Mouse (Mus musculus): Measurements from ENCODE around the gene Tmem39a. TPM values are rescaled to one million over a fixed set of nuclear protein-coding genes. Genes with fewer than 3 reads are reported as not detected.
A peak's percentile ranks its signal among the peaks of the same experiment; 100 is the strongest.

The Tmem39a gene
- total and polyA plus RNA-seq, 3 experiments: 52.3 to 137 (median 61.9) TPM

DNA sequence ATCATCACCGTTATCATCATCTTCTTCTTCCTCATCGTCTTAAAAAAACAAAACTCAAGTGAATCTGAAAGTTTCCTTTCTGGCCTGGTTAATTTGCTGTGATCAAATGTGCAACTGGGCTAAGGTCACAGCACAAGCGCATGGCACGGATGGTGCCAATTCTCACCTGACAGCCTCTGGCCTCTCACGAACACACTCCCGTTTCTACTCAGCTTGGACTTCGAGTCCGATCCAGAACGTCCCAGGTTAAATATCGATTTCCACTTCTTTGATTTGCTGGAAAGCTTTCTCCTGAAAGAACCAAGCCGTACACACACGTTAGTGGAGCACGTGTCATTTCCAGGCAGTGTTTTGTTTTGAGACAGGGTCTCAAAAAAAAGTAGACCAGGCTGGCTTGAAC, 59.5 kb downstream of the Tmem39a start:
- H3K27me3 ChIP-seq (replicated peaks): no peaks in the 10 kb centered on the region
- dilution Hi-C loops (cut with MboI; ENCODE audit: extremely low pct_ligation_motif_present, extremely low pct_unique_long_range_greater_than_20kb, low sequenced_read_pairs): no loop called here

DNA sequence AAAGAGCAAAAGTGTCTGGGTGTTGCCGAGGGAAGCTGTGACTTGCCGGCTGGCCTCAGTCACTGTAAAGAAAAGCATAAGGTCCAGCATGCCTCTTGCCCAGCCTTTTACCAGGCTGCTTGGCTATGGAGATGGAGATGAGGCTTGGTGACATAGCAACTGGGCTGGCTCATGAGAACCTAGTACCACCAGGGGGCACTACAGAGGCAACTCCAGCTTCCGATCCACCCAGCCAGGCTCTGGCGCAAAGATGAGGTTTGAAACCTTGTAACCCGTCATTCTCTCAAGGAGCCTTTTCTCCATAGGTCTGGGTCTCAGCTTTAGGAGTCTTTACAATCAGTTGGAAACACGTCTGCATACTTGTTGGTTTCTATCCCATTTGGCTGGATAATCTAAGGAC, 60.6 kb downstream of the Tmem39a start:
- in situ Hi-C loops (cut with MboI; ENCODE audit: low pct_ligation_motif_present, low pct_unique_long_range_greater_than_20kb, low sequenced_read_pairs): no loop called here
- dilution Hi-C loops (cut with MboI; ENCODE audit: extremely low pct_ligation_motif_present, extremely low pct_unique_long_range_greater_than_20kb, low sequenced_read_pairs): no loop called here
- DNase-seq (ENCODE audit: extremely low read depth): peak; percentile 87

More for the DNA sequence above, 59.5 kb downstream of the Tmem39a start:
- Histone ChIP-seq H3K79me2 (replicated peaks; ENCODE audit: control insufficient read depth, extremely low read depth, insufficient read depth, poor library complexity, severe bottlenecking) (no peaks in the 10 kb centered on the region), H3K27ac (ENCODE audit: insufficient read depth, low read depth) (no peak overlapping the region), H3K4me3 (replicated peaks in 1 of 3; ENCODE audit: low read depth in 2 of 3, low read length in 2 of 3, poor library complexity in 1 of 3) (no peak overlapping the region), H3K9ac (ENCODE audit: insufficient read depth, low read depth) (no peak overlapping the region), H3K4me2 (ENCODE audit: insufficient read depth, low read depth, poor library complexity, severe bottlenecking) (no peak overlapping the region), H3K4me1 (ENCODE audit: control insufficient read depth in 1 of 2, insufficient read depth in 2 of 2) (no peaks in the 10 kb centered on the region), H3K9me3 (replicated peaks; ENCODE audit: low read length) (peaks cover 5% of the 10 kb centered on the region), H3K36me3 (replicated peaks in 1 of 2; ENCODE audit: control insufficient read depth in 1 of 2, insufficient read depth in 1 of 2, low read length in 1 of 2) (peaks cover 0 to 2% of the 10 kb centered on the region in 2 experiments)
- no peak for DNase-seq (ENCODE audit: extremely low read depth)
- no peak for TF ChIP-seq ETS1 (conservative IDR thresholded peaks at IDR 0.05; ENCODE audit: low read depth, low read length)
- no peak for TF ChIP-seq ZMIZ1 (IDR thresholded peaks at IDR 0.05; ENCODE audit: low read depth, low read length)
- no peak for TF ChIP-seq NELFE (IDR thresholded peaks at IDR 0.05; ENCODE audit: low read depth, low read length)
- TF ChIP-seq IRF4 (IDR thresholded peaks at IDR 0.05; ENCODE audit: low read depth, low read length): no peak
- TF ChIP-seq ZC3H11A (IDR thresholded peaks at IDR 0.05; ENCODE audit: low read depth, low read length): no peak
- TF ChIP-seq USF1 (IDR thresholded peaks at IDR 0.05; ENCODE audit: low read depth, low read length): no peak
- TF ChIP-seq E2F4 (IDR thresholded peaks at IDR 0.05; ENCODE audit: insufficient replicate concordance, low read depth, low read length): no peak
- no peak for TF ChIP-seq UBTF (IDR thresholded peaks at IDR 0.05; ENCODE audit: low read depth, low read length)
- TF ChIP-seq RCOR1 (conservative IDR thresholded peaks at IDR 0.05; ENCODE audit: low read depth, low read length): no peak
- no peak for TF ChIP-seq MAX (IDR thresholded peaks at IDR 0.05; ENCODE audit: low read length)
- TF ChIP-seq RAD21 (IDR thresholded peaks at IDR 0.05; ENCODE audit: low read depth, low read length): no peak
- no peak for TF ChIP-seq ELF1 (IDR thresholded peaks at IDR 0.05; ENCODE audit: low read depth, low read length)
- no peak for TF ChIP-seq GABPA (IDR thresholded peaks at IDR 0.05; ENCODE audit: insufficient replicate concordance, low read depth, low read length)
- no peak for TF ChIP-seq HCFC1 (IDR thresholded peaks at IDR 0.05; ENCODE audit: low read depth, low read length)
- in situ Hi-C loops (cut with MboI; ENCODE audit: low pct_ligation_motif_present, low pct_unique_long_range_greater_than_20kb, low sequenced_read_pairs): no loop called here

More for the DNA sequence above, 60.6 kb downstream of the Tmem39a start:
- H3K4me3 ChIP-seq (replicated peaks in 1 of 3; ENCODE audit: low read depth in 2 of 3, low read length in 2 of 3, poor library complexity in 1 of 3): no peak overlapping the region
- no peak overlapping the region for H3K9ac ChIP-seq (ENCODE audit: insufficient read depth, low read depth)
- H3K4me2 ChIP-seq (ENCODE audit: insufficient read depth, low read depth, poor library complexity, severe bottlenecking): no peak overlapping the region
- peaks cover 0 to 2% of the 10 kb centered on the region in 2 experiments for H3K36me3 ChIP-seq (replicated peaks in 1 of 2; ENCODE audit: control insufficient read depth in 1 of 2, insufficient read depth in 1 of 2, low read length in 1 of 2)
- H3K79me2 ChIP-seq (replicated peaks; ENCODE audit: control insufficient read depth, extremely low read depth, insufficient read depth, poor library complexity, severe bottlenecking): no peaks in the 10 kb centered on the region
- no peak for TF ChIP-seq SIN3A (IDR thresholded peaks at IDR 0.05; ENCODE audit: low read length)
- TF ChIP-seq ZC3H11A (IDR thresholded peaks at IDR 0.05; ENCODE audit: low read depth, low read length): peak; percentile 10; the same call in 1 of the 2 replicates
- TF ChIP-seq IRF4 (IDR thresholded peaks at IDR 0.05; ENCODE audit: low read depth, low read length): 0 out of 2 replicates have a peak, but pooled peaks have one; percentile 32
- TF ChIP-seq CTCF (conservative IDR thresholded peaks at IDR 0.05 in 1 of 2, IDR thresholded peaks at IDR 0.05 in 1 of 2; ENCODE audit: low read depth in 2 of 2, low read length in 2 of 2): peak; percentile 89 to 95
- peak; percentile 74 for TF ChIP-seq RAD21 (IDR thresholded peaks at IDR 0.05; ENCODE audit: low read depth, low read length)
- no peak for TF ChIP-seq E2F4 (IDR thresholded peaks at IDR 0.05; ENCODE audit: insufficient replicate concordance, low read depth, low read length)
- TF ChIP-seq SMC3 (IDR thresholded peaks at IDR 0.05; ENCODE audit: low read depth, low read length): peak; percentile 97
- no peak overlapping the region for H3K27ac ChIP-seq (ENCODE audit: insufficient read depth, low read depth)
- H3K9me3 ChIP-seq (replicated peaks; ENCODE audit: low read length): peaks cover 5% of the 10 kb centered on the region
- no peaks in the 10 kb centered on the region for H3K27me3 ChIP-seq (replicated peaks)
- no peaks in the 10 kb centered on the region for H3K4me1 ChIP-seq (ENCODE audit: control insufficient read depth in 1 of 2, insufficient read depth in 2 of 2)
